Mouse (Mus musculus) intestine, embryonic 14.5 days (tissue): Measurements from ENCODE around the gene Ehd1. TPM values are rescaled to one million over a fixed set of nuclear protein-coding genes. Genes with fewer than 3 reads are reported as not detected.

ENCODE experiments used
- ATAC-seq: fragments of 200-750 bp; cut with Nextera tagmentation; replicated peaks from 2 replicates; pipeline ENCODE4 v1.8.0; 2017; ENCODE audit warnings: low read depth, moderate number of reproducible peaks, moderate TSS enrichment, moderate library complexity; ENCODE audit not compliant: low FRiP score, low TSS enrichment
- DNase-seq: peaks from one replicate; pipeline ENCODE4 v3.0.0-alpha.2; 2018; ENCODE audit warnings: low spot score
- H3K27ac ChIP-seq: fragments of 300-500 bp; sonication (generic); 2 replicates; pipeline ENCODE4 v1.5.1; 2014; ENCODE audit warnings: low read depth, mild to moderate bottlenecking, control low read depth
- H3K27me3 ChIP-seq: fragments of 300-500 bp; sonication (generic); replicated peaks from 2 replicates; pipeline ENCODE4 v1.6.1; 2014; ENCODE audit warnings: low read length, control low read depth; ENCODE audit not compliant: control insufficient read depth, insufficient read depth
- H3K36me3 ChIP-seq: fragments of 300-500 bp; sonication (generic); 2 replicates; pipeline ENCODE4 v1.6.1; 2014; ENCODE audit warnings: low read length, control low read depth; ENCODE audit not compliant: control insufficient read depth, insufficient read depth
- H3K4me1 ChIP-seq: fragments of 300-500 bp; sonication (generic); replicated peaks from 2 replicates; pipeline ENCODE4 v1.6.1; 2014; ENCODE audit warnings: low read length, control low read depth, mixed read lengths; ENCODE audit not compliant: control insufficient read depth, insufficient read depth
- H3K4me2 ChIP-seq: fragments of 300-500 bp; sonication (generic); 2 replicates; pipeline ENCODE4 v1.6.1; 2014; ENCODE audit warnings: low read length
- H3K4me3 ChIP-seq: fragments of 300-500 bp; sonication (generic); 2 replicates; pipeline ENCODE4 v1.5.1; 2014; ENCODE audit warnings: low read depth, low read length, control low read depth, mixed read lengths
- H3K9ac ChIP-seq: fragments of 300-500 bp; sonication (generic); 2 replicates; pipeline ENCODE4 v1.6.1; 2014; ENCODE audit warnings: mild to moderate bottlenecking, low read length
- H3K9me3 ChIP-seq: fragments of 300-500 bp; sonication (generic); 2 replicates; pipeline ENCODE4 v1.6.1; 2016; ENCODE audit warnings: low read length, control low read depth; ENCODE audit not compliant: control insufficient read depth
- WGBS: fragments of 180-500 bp; shearing (Covaris S2); extraction: QIAGEN DNeasy Blood & Tissue Kit; methylation state at CpG from one replicate; pipeline ENCODE4 v1.1.7; 2014; 5-methylcytosine and 5-hydroxymethylcytosine counted together
- polyA plus RNA-seq: library from polyadenylated mRNA; unstranded; fragments of >200 nt; fragmentation: Nextera tagmentation; extraction: Ambion mirVana; gene quantifications from 2 replicates; pipeline ENCODE4 v1.2.1, GENCODE M21; 2014

The Ehd1 gene
- polyA plus RNA-seq, 1 experiment from 2014 or later: 46.9 TPM

DNA sequence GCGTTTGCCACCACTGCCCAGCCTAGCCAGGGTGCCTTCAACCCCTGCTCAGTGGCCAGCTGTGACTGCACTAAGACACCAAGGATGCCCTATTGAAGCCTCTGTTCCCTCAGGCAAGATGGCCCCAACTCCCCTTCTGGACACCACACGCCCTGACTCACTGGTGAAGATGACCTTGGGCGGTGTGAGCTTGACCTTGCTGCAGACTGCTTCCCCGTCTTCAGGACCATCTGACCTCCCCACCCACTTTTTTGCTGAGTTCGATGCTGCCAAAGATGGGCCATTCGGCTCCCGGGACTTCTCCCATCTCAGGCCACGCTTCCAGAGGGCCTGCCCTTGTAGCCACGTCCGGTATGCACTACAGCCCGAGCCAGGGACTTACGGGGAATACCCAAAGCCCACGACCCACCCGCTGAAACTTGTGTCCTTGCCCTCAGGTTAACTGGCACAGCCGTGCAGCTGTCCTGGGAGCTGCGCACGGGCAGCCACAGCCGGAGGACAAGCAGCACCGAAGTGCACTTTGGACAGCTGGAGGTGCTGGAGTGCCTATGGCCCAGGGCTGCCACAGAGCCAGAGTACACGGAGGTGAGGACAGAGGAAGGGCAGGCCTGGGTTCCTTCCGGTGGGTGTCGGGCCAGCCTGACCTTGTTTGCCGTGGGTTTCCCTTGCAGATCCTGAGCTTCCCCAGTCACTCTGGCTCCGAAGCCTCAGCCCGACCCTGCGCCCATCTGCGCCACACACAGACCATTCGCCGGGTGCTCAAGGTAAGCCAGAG is 28.8 kb upstream of the Ehd1 start:
- H3K9me3 ChIP-seq: no peaks in the 10 kb centered on the region
- H3K4me3 ChIP-seq: no peak overlapping the region
- H3K27ac ChIP-seq: no peak overlapping the region
- ATAC-seq (no peak), DNase-seq (no peak)
- peaks cover 5% of the 10 kb centered on the region for H3K4me1 ChIP-seq
- H3K27me3 ChIP-seq: no peaks in the 10 kb centered on the region
- H3K4me2 ChIP-seq: no peak overlapping the region
- H3K9ac ChIP-seq: no peak overlapping the region
- WGBS: 93% methylated on average over 29 of the region's 29 CpGs
- H3K36me3 ChIP-seq: peaks cover 73% of the 10 kb centered on the region

DNA sequence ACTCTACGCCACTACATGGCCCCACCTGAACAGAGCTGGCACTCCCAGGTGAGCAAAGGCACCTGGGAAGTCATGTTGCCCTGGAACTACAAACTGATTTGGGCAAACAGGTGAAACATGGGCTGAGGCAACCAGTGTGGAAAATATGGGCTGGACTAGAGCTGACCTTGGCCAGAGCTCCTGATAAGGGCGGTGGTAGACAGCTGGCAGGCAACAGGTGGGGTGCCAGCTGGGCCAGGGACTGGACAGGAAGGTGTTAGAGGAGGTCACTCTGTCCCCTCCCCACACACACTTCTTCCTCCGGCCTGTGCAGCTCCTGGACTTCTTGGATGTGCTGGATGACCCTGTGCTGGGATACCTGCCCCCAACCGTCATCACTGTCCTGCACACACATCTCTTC is 23.5 kb upstream of the Ehd1 start:
- Histone ChIP-seq H3K27ac (no peak overlapping the region), H3K4me3 (no peak overlapping the region), H3K4me1 (no peaks in the 10 kb centered on the region), H3K36me3 (peaks cover 90% of the 10 kb centered on the region), H3K9ac (no peak overlapping the region), H3K27me3 (no peaks in the 10 kb centered on the region), H3K9me3 (no peaks in the 10 kb centered on the region), H3K4me2 (no peak overlapping the region)
- WGBS: 94% methylated on average over 4 of the region's 4 CpGs
- DNase-seq (no peak), ATAC-seq (no peak)

DNA sequence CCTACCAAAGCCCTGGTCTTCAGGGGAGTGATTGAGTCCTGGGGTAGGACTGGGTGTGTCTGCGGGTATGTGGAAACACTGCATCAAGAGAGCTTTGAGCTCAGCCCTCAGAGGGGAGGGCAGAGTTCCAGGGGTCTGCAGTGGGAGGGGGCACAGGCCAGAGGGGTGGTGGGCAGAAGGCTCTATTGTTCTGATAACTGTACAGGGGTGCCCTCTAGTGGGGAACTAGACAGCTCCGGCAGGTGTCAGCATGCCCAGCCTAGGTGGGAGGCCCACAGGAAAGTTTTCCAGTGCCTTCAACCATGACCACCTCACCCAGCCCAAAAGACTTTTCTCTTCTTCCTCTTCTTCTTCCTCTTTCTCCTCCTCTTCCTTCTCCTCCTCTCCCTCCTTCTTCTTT is 16.1 kb upstream of the Ehd1 start:
- 68% methylated on average over 2 of the region's 2 CpGs for WGBS
- no peak for DNase-seq
- no peaks in the 10 kb centered on the region for H3K27me3 ChIP-seq
- no peak for ATAC-seq
- peaks cover 67% of the 10 kb centered on the region for H3K36me3 ChIP-seq
- H3K9ac ChIP-seq: no peak overlapping the region
- H3K4me3 ChIP-seq: no peak overlapping the region
- no peak overlapping the region for H3K27ac ChIP-seq
- H3K9me3 ChIP-seq: no peaks in the 10 kb centered on the region
- no peak overlapping the region for H3K4me2 ChIP-seq
- no peaks in the 10 kb centered on the region for H3K4me1 ChIP-seq

DNA sequence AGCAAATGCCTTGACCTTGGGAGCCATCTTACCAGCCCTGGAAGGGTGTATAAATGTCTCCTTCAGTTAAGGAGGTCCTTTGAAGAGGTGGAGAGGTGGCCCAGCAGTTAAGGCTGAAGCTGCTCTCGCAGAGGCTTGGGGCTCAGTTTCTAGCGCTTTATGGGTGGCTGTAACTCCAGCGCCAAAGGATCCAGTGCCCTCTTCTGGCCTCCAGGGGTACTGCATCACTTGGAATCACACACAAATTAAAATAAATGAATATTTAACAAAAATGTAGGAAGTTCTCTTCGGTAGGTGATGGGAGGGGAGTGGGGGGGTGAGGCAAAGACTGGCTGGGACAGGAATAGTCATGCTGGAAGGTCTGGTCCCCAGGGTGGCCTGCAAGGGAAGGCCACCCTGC is 15.6 kb upstream of the Ehd1 start:
- Histone ChIP-seq H3K4me3 (no peak overlapping the region), H3K9me3 (no peaks in the 10 kb centered on the region), H3K4me1 (no peaks in the 10 kb centered on the region), H3K9ac (no peak overlapping the region), H3K4me2 (no peak overlapping the region), H3K27me3 (no peaks in the 10 kb centered on the region), H3K27ac (no peak overlapping the region), H3K36me3 (peaks cover 62% of the 10 kb centered on the region)
- ATAC-seq: no peak
- DNase-seq: no peak
- WGBS: 85% methylated on average over 4 of the region's 4 CpGs

DNA sequence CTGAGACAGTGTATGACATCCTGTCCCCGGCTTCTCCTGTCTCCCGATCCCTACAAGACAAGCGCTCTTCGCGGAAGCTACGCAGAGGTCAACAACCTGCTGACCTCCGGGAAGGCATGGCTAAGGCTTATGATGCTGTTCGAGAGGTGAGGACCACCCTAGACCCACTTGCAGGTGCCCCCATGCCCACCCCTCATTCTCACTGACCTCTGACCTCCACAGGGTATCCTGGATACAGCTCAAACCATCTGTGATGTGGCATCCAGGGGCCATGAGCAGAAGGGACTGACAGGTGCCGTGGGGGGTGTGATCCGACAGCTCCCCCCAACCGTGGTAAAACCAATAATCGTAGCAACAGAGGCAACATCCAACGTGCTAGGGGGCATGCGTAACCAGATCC is 15.1 kb upstream of the Ehd1 start:
- no peak overlapping the region for H3K4me3 ChIP-seq
- ATAC-seq (no peak), DNase-seq (no peak)
- WGBS: 95% methylated on average over 14 of the region's 14 CpGs
- no peaks in the 10 kb centered on the region for H3K9me3 ChIP-seq
- H3K27me3 ChIP-seq: no peaks in the 10 kb centered on the region
- no peak overlapping the region for H3K4me2 ChIP-seq
- no peaks in the 10 kb centered on the region for H3K4me1 ChIP-seq
- no peak overlapping the region for H3K27ac ChIP-seq
- no peak overlapping the region for H3K9ac ChIP-seq
- H3K36me3 ChIP-seq: peaks cover 57% of the 10 kb centered on the region

DNA sequence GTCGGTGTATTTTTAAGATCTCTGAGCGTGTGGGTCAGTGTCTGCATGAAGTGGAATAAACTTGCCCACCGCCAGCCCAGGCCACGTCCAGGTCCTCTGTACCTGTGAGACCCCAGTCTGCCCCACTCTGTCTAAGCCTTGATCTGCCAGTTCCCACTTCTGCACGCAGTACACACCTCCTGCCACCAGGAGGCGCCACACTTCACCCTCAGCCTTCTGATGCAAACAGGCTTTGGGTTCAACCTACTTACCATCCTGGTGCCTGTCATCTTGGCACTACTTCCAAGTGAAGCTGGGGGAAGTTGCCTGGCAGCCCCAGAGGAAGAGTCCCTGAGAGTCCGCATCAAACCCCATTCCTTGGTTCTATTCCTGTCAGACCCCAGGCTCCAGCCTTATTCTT is 14.3 kb upstream of the Ehd1 start:
- WGBS: 60% methylated on average over 7 of the region's 7 CpGs
- Histone ChIP-seq H3K9ac (no peak overlapping the region), H3K4me3 (no peak overlapping the region), H3K36me3 (peaks cover 49% of the 10 kb centered on the region), H3K4me2 (no peak overlapping the region), H3K4me1 (no peaks in the 10 kb centered on the region), H3K9me3 (no peaks in the 10 kb centered on the region), H3K27me3 (no peaks in the 10 kb centered on the region), H3K27ac (peak overlapping the region; percentile 79; the same call in 1 of the 2 replicates)
- DNase-seq: peak; percentile 89
- ATAC-seq: no peak

DNA sequence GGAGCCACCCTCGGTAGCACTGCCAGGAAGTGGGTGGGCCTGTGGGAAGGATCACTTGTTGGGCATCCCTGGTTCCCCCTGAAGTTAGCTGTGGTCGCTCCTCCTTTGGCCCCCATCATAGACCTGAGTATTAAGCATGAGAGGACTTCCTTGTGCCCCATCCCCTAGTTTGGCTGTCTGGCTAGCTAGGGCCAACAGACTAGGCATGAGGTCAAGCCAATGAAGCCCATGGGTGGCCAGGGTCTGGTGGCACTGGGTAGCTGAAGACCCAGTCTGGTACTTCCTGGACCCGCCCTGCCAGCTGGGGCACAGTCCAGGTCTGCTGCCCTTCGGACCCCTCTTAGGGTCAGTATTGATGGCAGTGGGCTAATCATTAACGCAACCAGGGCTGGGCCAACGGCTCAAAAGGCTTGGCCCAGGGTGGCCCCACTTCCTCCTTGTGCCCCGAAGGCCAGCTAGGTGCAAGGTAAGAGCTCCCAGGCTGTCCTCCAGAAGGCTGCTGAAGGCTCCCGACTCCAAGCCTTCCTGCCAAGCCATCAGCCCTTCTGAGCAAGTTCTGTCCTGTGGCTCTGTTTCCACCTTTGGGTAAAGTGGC is 13.6 kb upstream of the Ehd1 start:
- DNase-seq: peak; percentile 75
- H3K9ac ChIP-seq: peak overlapping the region; percentile 57
- H3K4me3 ChIP-seq: peak overlapping the region; percentile 29
- H3K36me3 ChIP-seq: peaks cover 42% of the 10 kb centered on the region
- ATAC-seq: peak; percentile 58
- no peaks in the 10 kb centered on the region for H3K4me1 ChIP-seq
- peak overlapping the region; percentile 79 for H3K27ac ChIP-seq
- peak overlapping the region; percentile 32 for H3K4me2 ChIP-seq
- H3K27me3 ChIP-seq: no peaks in the 10 kb centered on the region
- H3K9me3 ChIP-seq: no peaks in the 10 kb centered on the region
- WGBS: 76% methylated on average over 8 of the region's 8 CpGs

DNA sequence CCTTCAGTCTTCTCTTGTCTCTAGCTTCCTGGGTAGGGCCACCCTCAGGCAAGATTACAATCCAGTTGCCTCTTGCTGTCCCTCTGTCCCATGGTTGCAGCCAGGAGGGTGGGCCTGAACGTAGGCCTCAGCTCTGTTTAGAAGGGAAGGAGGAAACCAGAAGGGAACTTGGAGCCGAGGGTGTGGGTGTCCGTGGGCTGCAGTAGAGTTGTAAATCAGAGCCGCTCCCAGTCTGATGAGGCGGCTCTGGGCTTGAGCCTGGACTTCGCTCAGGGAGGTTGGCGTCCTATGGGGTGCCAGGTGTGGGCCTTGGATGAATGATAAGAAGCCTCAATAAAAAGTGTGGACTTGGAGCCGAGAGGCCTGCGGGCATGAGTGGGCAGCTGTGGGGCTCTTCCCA is 12.3 kb upstream of the Ehd1 start:
- Histone ChIP-seq H3K4me1 (no peaks in the 10 kb centered on the region), H3K27ac (peak overlapping the region; percentile 79), H3K9ac (peak overlapping the region; percentile 57), H3K9me3 (no peaks in the 10 kb centered on the region), H3K27me3 (no peaks in the 10 kb centered on the region), H3K36me3 (peaks cover 29% of the 10 kb centered on the region), H3K4me3 (peak overlapping the region; percentile 29), H3K4me2 (peak overlapping the region; percentile 45)
- WGBS: 37% methylated on average over 9 of the region's 9 CpGs
- peak; percentile 33 for ATAC-seq
- DNase-seq: peak; percentile 60

DNA sequence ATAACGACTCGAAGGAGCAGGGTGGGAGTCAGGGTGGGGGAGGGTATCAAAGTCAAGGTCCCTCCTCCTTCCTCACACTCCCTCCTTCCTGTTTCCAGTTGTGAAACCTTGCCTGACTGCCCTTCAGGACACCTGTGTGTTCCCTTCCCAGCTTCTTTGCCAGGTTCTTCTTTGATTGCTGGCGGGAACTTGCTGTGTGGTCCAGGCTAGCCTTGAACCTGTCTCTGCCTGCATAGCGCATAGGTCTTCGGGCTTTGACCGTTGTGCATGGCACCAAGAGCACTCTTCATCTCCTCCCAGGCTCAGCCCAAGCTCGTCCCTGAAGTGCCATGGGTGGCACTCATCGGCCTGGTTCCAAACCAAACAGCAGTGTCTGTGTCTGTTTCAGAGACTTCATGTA is 11.6 kb upstream of the Ehd1 start:
- no peaks in the 10 kb centered on the region for H3K4me1 ChIP-seq
- H3K9me3 ChIP-seq: no peaks in the 10 kb centered on the region
- 0 out of 2 replicates have a peak overlapping the region, but pooled peaks have one; percentile 57 for H3K9ac ChIP-seq
- H3K27me3 ChIP-seq: no peaks in the 10 kb centered on the region
- DNase-seq (no peak), ATAC-seq (no peak)
- peak overlapping the region; percentile 45 for H3K4me2 ChIP-seq
- H3K27ac ChIP-seq: peak overlapping the region; percentile 79; the same call in 1 of the 2 replicates
- 77% methylated on average over 8 of the region's 8 CpGs for WGBS
- H3K4me3 ChIP-seq: peak overlapping the region; percentile 29
- peaks cover 25% of the 10 kb centered on the region for H3K36me3 ChIP-seq
